Mouse (Mus musculus) liver, adult 2 months (tissue): ENCODE measurements around the gene Ccdc127. TPM values are rescaled to one million over a fixed set of nuclear protein-coding genes. Genes with fewer than 3 reads are reported as not detected.

Source experiments
- DNase-seq: peaks from one replicate; pipeline ENCODE4 v3.0.0-alpha.2; 2011; ENCODE audit warnings: low read depth, low spot score; ENCODE audit errors: extremely low read depth
- H3K27ac ChIP-seq: fragments of 200-500 bp; replicated peaks from 2 replicates; pipeline ENCODE4 v1.5.1; 2012; ENCODE audit warnings: low read depth, mild to moderate bottlenecking, control low read depth, inconsistent platforms, low read length; ENCODE audit not compliant: insufficient read depth
- H3K27me3 ChIP-seq: fragments of 200-500 bp; 2 replicates; pipeline ENCODE4 v1.6.1; 2012; ENCODE audit warnings: mild to moderate bottlenecking, moderate library complexity, low read length, inconsistent platforms; ENCODE audit not compliant: control insufficient read depth, insufficient read depth
- H3K36me3 ChIP-seq: fragments of 200-500 bp; 2 replicates; pipeline ENCODE4 v1.6.1; 2012; ENCODE audit warnings: low read length, inconsistent platforms; ENCODE audit not compliant: control insufficient read depth, insufficient read depth
- H3K4me1 ChIP-seq: fragments of 200-500 bp; 2 replicates; pipeline ENCODE4 v1.6.1; 2011; ENCODE audit warnings: low read length; ENCODE audit not compliant: control insufficient read depth, insufficient read depth
- H3K4me3 ChIP-seq: fragments of 200-500 bp; 2 replicates; pipeline ENCODE4 v1.5.1; 2011; ENCODE audit warnings: low read depth, mild to moderate bottlenecking, control low read depth, low read length, moderate library complexity; ENCODE audit not compliant: insufficient read depth
- H3K79me2 ChIP-seq: fragments of 200-500 bp; 2 replicates; pipeline ENCODE4 v1.6.1; 2012; ENCODE audit warnings: inconsistent platforms, mild to moderate bottlenecking, low read length, moderate library complexity; ENCODE audit not compliant: control insufficient read depth, insufficient read depth
- H3K9ac ChIP-seq: fragments of 200-500 bp; 2 replicates; pipeline ENCODE4 v1.6.1; 2012; ENCODE audit warnings: low read depth, mild to moderate bottlenecking, control low read depth, inconsistent platforms, low read length
- CTCF ChIP-seq: fragments of 200-500 bp; IDR thresholded peaks from 2 replicates; pipeline ENCODE4 v1.5.1; 2011; ENCODE audit warnings: low read depth, low read length, control low read depth
- POLR2A ChIP-seq: fragments of 200-500 bp; IDR thresholded peaks from 2 replicates; pipeline ENCODE4 v1.6.1; 2011; ENCODE audit warnings: low read length, control low read depth; ENCODE audit not compliant: insufficient read depth; ENCODE audit errors: extremely low read depth
- WGBS: fragments of 180-500 bp; shearing (Covaris S2); methylation state at CpG from one replicate; pipeline ENCODE4 v1.1.7; 2018; 5-methylcytosine and 5-hydroxymethylcytosine counted together
- polyA plus RNA-seq: library from polyadenylated mRNA; depleted of rRNA; stranded (reverse); fragments of >200 nt; gene quantifications from 2 replicates; pipeline ENCODE4 v1.2.3, GENCODE M21; 2012; rRNA removed
- total RNA-seq: library from RNA; depleted of rRNA; stranded (reverse); fragments of >200 nt; gene quantifications from 2 replicates; pipeline ENCODE4 v1.2.3, GENCODE M21; 2014; rRNA removed

Gene Ccdc127
- total RNA-seq (5.3 and 5.5 TPM in 2 replicates), polyA plus RNA-seq (2.3 and 2.6 TPM in 2 replicates)

DNA sequence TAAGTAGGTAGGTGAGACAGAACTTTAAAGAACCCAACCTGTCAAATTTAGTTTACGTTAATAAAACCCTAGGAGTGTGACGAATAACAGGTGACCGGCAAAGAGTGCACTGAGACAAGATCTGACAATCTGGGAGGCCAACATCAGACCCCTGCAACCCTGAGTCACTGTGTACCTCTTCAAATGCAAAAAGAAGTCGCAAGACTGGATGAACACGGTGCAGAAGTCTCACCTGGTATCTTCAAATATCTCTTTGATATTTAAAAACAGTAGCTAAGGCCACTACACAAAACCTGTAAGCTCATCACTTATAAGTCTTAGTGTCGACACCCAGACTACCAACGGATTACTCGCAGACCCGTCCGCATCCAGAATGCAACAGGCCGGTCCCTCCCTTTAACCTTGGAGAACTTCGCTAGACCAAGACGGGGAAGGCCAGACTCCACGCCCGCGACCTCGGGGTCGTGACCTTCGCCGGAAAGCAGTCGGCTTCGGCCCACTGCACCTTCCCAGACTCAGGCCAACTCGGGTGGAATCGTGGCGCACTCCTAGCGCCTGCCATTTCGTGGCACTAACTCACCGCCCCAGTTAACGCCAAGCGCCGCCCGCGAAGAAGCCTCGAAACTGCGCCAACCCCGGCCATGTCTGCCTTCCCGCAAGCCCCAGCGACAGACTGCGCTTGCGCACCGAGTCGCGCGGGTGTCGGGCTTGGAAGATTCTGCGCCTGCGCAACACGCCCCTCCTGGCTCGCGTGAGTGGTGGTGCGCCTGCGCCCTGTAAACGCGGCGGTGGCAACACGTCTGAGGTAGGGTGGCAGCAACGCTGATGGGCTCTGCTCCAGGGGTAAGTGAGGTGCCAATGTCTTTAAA is at the start of gene Ccdc127, which contains the start of gene Sdha:
Gene Ccdc127 (plus strand): TSS at position 744 of the 869 bp plus-strand sequence.
Gene Sdha (minus strand): TSS at position 715 of the 869 bp plus-strand sequence.
- Histone ChIP-seq H3K4me3 (peak within 1 kb of the TSS; percentile 77), H3K27ac (peak within 1 kb of the TSS; percentile 90), H3K79me2 (no peaks in the 10 kb centered on the region), H3K36me3 (peaks cover 11% of the 10 kb centered on the region), H3K4me1 (peaks cover 7% of the 10 kb centered on the region; the same call in 1 of the 2 replicates), H3K27me3 (no peaks in the 10 kb centered on the region), H3K9ac (peak within 1 kb of the TSS; percentile 94)
- TF ChIP-seq CTCF, result no peak
- peak; percentile 91 for TF ChIP-seq POLR2A
- peak; percentile 86 for DNase-seq
- under 1% methylated on average over 57 of the region's 57 CpGs for WGBS

DNA sequence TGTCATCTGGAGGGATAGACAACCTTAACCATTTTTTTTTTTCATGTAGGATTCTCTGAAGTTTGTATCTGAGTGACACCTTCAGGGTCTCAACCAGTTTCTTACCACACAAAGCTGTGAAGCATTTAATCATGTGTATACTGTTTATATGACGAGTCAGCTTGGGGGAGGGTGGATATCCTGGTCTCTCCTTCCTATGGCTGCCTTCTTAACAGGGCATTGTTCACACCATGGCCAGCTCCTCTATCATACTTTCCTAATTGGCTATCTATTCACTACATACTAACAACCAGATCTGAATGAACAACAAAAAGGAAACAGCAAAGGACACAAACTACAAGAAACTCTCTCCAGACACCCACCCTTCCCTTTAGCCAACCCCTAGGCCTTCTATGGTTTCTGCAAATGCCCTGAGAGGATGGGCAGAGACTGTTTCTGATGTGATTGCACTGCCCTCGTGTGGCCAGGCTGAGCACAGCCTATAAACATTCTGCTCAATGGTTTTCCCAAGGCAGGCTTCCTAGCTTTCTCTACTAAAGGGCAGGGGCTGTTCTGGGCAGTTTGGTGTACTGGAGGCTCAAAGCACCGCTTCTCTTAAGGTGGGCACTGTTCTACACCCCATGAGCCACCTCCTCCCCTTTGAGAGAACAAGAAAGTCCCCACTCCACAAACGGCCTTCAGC is 49.0 kb upstream of the Ccdc127 start:
- whole genome bisulfite sequencing, result 38% methylated on average over 4 of the region's 4 CpGs
- DNase-seq, result peak; percentile 24

DNA sequence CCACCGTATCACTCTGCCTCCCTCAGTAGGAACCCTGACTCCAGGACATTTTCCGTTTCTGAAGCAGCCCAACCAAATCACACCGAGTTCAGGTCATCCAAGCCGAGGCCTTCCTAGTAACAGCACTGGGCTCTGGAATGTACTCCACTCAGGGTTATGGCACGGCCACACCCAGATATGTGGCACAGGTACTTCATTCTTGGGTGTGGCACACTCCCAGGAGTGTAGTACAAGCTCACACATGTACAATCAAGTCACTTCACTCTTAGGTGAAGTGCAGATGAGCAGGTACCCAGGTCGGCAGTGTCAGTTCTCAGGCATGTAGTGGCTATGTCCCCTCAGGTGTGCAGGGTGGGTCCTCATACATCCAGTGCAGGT is 48.5 kb upstream of the Ccdc127 start:
- peaks cover 37% of the 10 kb centered on the region for H3K36me3 ChIP-seq
- H3K4me1 ChIP-seq, result no peaks in the 10 kb centered on the region
- H3K27ac ChIP-seq, result no peak overlapping the region
- no peaks in the 10 kb centered on the region for H3K27me3 ChIP-seq
- no peak overlapping the region for H3K9ac ChIP-seq
- H3K4me3 ChIP-seq, result no peak overlapping the region
- WGBS, result 71% methylated on average over 6 of the region's 6 CpGs
- no peak for DNase-seq
- no peaks in the 10 kb centered on the region; the same call in 1 of the 2 replicates for H3K79me2 ChIP-seq
- TF ChIP-seq CTCF, result no peak; the same call in 1 of the 2 replicates
- TF ChIP-seq POLR2A, result no peak

More for the DNA sequence above, 49.0 kb upstream of the Ccdc127 start:
- H3K9ac ChIP-seq, result no peak overlapping the region
- H3K27me3 ChIP-seq, result no peaks in the 10 kb centered on the region
- H3K27ac ChIP-seq, result no peak overlapping the region
- TF ChIP-seq POLR2A (no peak), CTCF (peak; percentile 88)
- H3K79me2 ChIP-seq, result no peaks in the 10 kb centered on the region
- H3K36me3 ChIP-seq, result peaks cover 31% of the 10 kb centered on the region
- H3K4me1 ChIP-seq, result no peaks in the 10 kb centered on the region
- no peak overlapping the region for H3K4me3 ChIP-seq

DNA sequence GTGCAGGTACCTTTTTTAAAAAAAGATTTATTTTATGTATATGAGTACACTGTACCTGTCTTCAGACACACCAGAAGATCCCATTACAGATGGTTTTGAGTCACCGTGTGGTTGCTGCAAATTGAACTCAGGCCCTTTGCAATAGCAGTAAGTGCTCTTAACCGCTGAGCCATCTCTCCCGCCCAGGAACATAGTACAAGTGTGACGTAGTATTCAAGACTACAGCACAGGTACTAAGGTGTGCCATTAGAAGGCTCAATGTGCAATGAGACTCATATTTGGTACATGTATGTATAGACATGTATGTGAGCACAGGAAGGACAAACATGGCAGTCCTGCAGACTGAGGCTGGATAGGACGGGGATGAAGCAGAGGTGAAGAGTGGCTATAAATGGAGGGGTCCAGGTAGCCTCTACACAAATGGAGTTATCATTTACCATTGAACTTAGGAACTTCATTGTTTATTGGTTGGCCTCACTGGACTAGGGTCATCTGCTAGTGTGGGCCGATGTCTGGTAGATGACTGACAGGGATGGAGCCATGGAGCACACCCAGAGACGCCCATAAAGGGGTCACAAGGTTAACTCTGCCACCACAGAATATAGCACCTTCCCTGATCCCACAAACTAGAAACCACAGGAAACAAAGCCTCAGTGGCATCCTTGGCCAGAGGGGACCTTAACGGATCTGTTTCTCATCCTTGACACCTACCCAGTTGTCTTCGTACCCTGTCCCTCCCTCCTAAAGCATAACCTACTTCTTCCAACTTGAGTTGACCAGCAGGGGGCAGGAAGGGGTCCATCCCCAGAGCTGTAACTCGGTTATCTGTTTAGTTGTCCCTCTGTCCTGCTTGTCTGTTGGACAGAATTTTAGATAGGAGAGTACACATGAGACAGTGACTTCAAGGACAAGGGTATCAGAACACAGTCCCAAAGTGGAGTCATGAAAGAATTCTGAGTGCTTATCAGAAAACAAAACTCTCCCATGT is 47.8 kb upstream of the Ccdc127 start:
- Histone ChIP-seq H3K27ac (no peak overlapping the region), H3K27me3 (no peaks in the 10 kb centered on the region), H3K36me3 (peaks cover 44% of the 10 kb centered on the region), H3K9ac (no peak overlapping the region), H3K79me2 (no peaks in the 10 kb centered on the region; the same call in 1 of the 2 replicates), H3K4me1 (no peaks in the 10 kb centered on the region), H3K4me3 (no peak overlapping the region)
- DNase-seq, result no peak
- WGBS, result 87% methylated on average over 10 of the region's 10 CpGs
- TF ChIP-seq CTCF (peak; percentile 29; the same call in 1 of the 2 replicates), POLR2A (no peak)

DNA sequence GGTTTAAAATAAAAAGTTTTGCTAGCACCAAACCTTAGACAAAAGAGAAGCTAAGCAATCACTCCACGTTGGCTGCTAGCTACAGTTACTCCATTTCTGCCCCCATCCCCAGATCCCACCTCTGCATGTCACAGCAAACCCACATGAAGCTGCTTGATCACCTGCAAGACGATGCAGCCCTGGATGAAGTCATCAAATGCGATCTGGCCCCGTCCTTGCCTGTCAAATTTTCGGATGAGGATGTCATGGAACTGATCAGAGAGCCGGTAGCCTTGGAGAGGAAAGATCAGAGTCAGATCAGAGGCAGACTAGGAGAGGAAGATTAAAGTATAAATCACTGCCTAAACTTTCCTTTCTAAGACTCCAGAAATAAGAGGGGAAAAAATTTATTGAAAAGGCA is 44.7 kb upstream of the Ccdc127 start:
- Histone ChIP-seq H3K4me1 (no peaks in the 10 kb centered on the region), H3K36me3 (peaks cover 66% of the 10 kb centered on the region), H3K27ac (no peak overlapping the region), H3K79me2 (no peaks in the 10 kb centered on the region; the same call in 1 of the 2 replicates), H3K9ac (no peak overlapping the region), H3K4me3 (no peak overlapping the region), H3K27me3 (no peaks in the 10 kb centered on the region)
- no peak for DNase-seq
- WGBS, result 94% methylated on average over 6 of the region's 6 CpGs
- TF ChIP-seq POLR2A (no peak), CTCF (no peak)
